Mouse (Mus musculus) lung, embryonic 15.5 days (tissue): Measurements from ENCODE around the gene Lnpep. TPM values are rescaled to one million over a fixed set of nuclear protein-coding genes. Genes with fewer than 3 reads are reported as not detected.
A peak's percentile ranks its signal among the peaks of the same experiment; 100 is the strongest.

ENCODE experiments used
- ATAC-seq: fragments of 200-750 bp; cut with Nextera tagmentation; 2 replicates; pipeline ENCODE4 v1.8.0; 2017; ENCODE audit warnings: moderate number of reproducible peaks, borderline replicate concordance; ENCODE audit not compliant: low FRiP score, low TSS enrichment; ENCODE audit errors: extremely low read depth
- H3K27ac ChIP-seq: fragments of 300-500 bp; sonication (generic); 2 replicates; pipeline ENCODE4 v1.5.1; 2015; ENCODE audit warnings: moderate library complexity, mild to moderate bottlenecking, inconsistent platforms
- H3K27me3 ChIP-seq: fragments of 300-500 bp; sonication (generic); 2 replicates; pipeline ENCODE4 v1.6.1; 2015; ENCODE audit warnings: inconsistent platforms
- H3K36me3 ChIP-seq: fragments of 300-500 bp; sonication (generic); 2 replicates; pipeline ENCODE4 v1.6.1; 2015; ENCODE audit warnings: inconsistent platforms
- H3K4me1 ChIP-seq: fragments of 300-500 bp; sonication (generic); 2 replicates; pipeline ENCODE4 v1.6.1; 2015; ENCODE audit warnings: inconsistent platforms
- H3K4me2 ChIP-seq: fragments of 300-500 bp; sonication (generic); 2 replicates; pipeline ENCODE4 v1.6.1; 2015; ENCODE audit warnings: inconsistent platforms, mild to moderate bottlenecking, moderate library complexity
- H3K4me3 ChIP-seq: fragments of 300-500 bp; sonication (generic); 2 replicates; pipeline ENCODE4 v1.5.1; 2015; ENCODE audit warnings: mild to moderate bottlenecking, inconsistent platforms
- H3K9ac ChIP-seq: fragments of 300-500 bp; sonication (generic); 2 replicates; pipeline ENCODE4 v1.6.1; 2015; ENCODE audit warnings: inconsistent platforms
- H3K9me3 ChIP-seq: fragments of 300-500 bp; sonication (generic); 2 replicates; pipeline ENCODE4 v1.6.1; 2016; ENCODE audit warnings: inconsistent platforms
- WGBS: fragments of 180-500 bp; shearing (Covaris S2); methylation state at CpG from one replicate; pipeline ENCODE4 v1.1.7; 2015; 5-methylcytosine and 5-hydroxymethylcytosine counted together
- polyA plus RNA-seq: library from polyadenylated mRNA; unstranded; fragments of >200 nt; fragmentation: Nextera tagmentation; extraction: Ambion mirVana; gene quantifications from 2 replicates; pipeline ENCODE4 v1.2.1, GENCODE M21; 2015

The Lnpep gene
- polyA plus RNA-seq, 1 experiment from 2014 or later, result 7.5 TPM

GRCm38 (mm10) chr17:17625887-17626679, 1.2 kb upstream of the Lnpep start:
- no peaks in the 10 kb centered on the region for H3K36me3 ChIP-seq
- peak overlapping the region; percentile 79 for H3K4me2 ChIP-seq
- no peaks in the 10 kb centered on the region for H3K27me3 ChIP-seq
- no peak for ATAC-seq
- H3K9me3 ChIP-seq, result no peaks in the 10 kb centered on the region
- peak overlapping the region; percentile 100 for H3K27ac ChIP-seq
- peak overlapping the region; percentile 89 for H3K4me3 ChIP-seq
- H3K4me1 ChIP-seq, result peaks cover 13% of the 10 kb centered on the region
- 39% methylated on average over 7 of the region's 7 CpGs for WGBS
- peak overlapping the region; percentile 94 for H3K9ac ChIP-seq

- H3K36me3 ChIP-seq, result no peaks in the 10 kb centered on the region
- WGBS, result under 1% methylated on average over 51 of the region's 51 CpGs
- peak overlapping the region; percentile 94 for H3K9ac ChIP-seq
- H3K4me2 ChIP-seq, result peak overlapping the region; percentile 79
- H3K4me1 ChIP-seq, result peaks cover 13% of the 10 kb centered on the region
- H3K9me3 ChIP-seq, result no peaks in the 10 kb centered on the region
- no peaks in the 10 kb centered on the region for H3K27me3 ChIP-seq
- ATAC-seq, result peak; percentile 98
- H3K27ac ChIP-seq, result peak overlapping the region; percentile 100
- H3K4me3 ChIP-seq, result peak overlapping the region; percentile 89
Measured at GRCm38 (mm10) chr17:17624421-17624956, 361 bp downstream of the Lnpep start.

DNA sequence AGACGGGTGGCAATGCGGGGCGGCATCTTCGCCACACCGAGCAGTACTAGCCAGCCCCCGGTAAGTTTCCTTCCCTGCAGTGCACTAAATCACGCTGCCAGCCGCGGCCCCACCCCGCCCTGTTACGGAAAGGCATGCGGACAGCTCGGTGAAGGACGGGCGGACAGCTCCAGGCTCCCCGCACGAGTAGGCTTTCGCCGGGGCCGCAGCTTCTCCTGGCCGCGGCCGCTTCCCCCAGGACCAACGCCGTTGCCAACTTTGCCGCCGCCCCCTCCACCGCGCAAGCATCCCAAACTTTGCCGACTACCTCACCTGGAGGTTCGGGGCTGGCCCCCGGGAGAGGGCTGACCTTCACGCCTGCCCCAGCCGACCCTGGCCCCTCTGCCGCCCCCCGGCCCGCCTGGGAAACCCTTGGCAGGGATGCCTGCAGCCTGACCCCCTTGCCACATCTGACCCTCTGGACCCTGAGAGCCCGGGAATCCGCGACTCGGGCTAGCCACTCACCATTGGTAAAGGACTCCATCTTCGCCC, 895 bp downstream of the Lnpep start:
- H3K4me2 ChIP-seq, result peak overlapping the region; percentile 79
- peak overlapping the region; percentile 89 for H3K4me3 ChIP-seq
- H3K9me3 ChIP-seq, result no peaks in the 10 kb centered on the region
- H3K27ac ChIP-seq, result peak overlapping the region; percentile 100
- H3K36me3 ChIP-seq, result no peaks in the 10 kb centered on the region
- peak; percentile 1 for ATAC-seq
- H3K9ac ChIP-seq, result peak overlapping the region; percentile 94
- H3K4me1 ChIP-seq, result peaks cover 13% of the 10 kb centered on the region
- under 1% methylated on average over 42 of the region's 42 CpGs for WGBS
- H3K27me3 ChIP-seq, result no peaks in the 10 kb centered on the region

GRCm38 (mm10) chr17:17623221-17623889, 1.5 kb downstream of the Lnpep start:
- no peak for ATAC-seq
- 4% methylated on average over 7 of the region's 7 CpGs for WGBS
- H3K9me3 ChIP-seq, result no peaks in the 10 kb centered on the region
- H3K4me3 ChIP-seq, result peak overlapping the region; percentile 89
- no peaks in the 10 kb centered on the region for H3K27me3 ChIP-seq
- H3K36me3 ChIP-seq, result no peaks in the 10 kb centered on the region
- H3K9ac ChIP-seq, result peak overlapping the region; percentile 94
- H3K27ac ChIP-seq, result peak overlapping the region; percentile 100
- H3K4me2 ChIP-seq, result peak overlapping the region; percentile 79
- peaks cover 13% of the 10 kb centered on the region for H3K4me1 ChIP-seq

DNA sequence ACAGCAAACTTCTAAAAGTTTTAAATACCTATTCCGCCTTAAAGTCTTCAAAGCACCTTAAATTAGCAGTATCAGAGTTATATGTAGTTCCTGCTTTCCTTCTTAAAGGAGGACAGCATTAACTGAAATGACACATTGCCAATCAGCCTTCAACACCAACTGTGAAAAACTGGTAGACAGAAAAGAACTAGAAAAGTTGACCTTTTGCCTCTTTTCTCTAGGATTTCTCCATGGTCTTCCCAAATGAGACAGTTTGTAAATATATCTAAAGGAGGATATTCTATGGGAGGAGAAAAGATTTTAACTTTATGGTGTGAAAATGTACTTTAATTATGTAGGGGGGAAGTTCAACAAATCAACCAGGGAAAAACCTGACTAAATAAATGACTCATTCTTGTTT, 2.3 kb downstream of the Lnpep start:
- WGBS, result 92% methylated on average over 1 of the region's 1 CpGs
- Histone ChIP-seq H3K36me3 (no peaks in the 10 kb centered on the region), H3K9ac (no peak overlapping the region), H3K4me3 (no peak overlapping the region), H3K27ac (no peak overlapping the region), H3K9me3 (no peaks in the 10 kb centered on the region), H3K4me2 (no peak overlapping the region), H3K4me1 (peaks cover 13% of the 10 kb centered on the region), H3K27me3 (no peaks in the 10 kb centered on the region)
- ATAC-seq, result no peak

- no peaks in the 10 kb centered on the region for H3K9me3 ChIP-seq
- H3K36me3 ChIP-seq, result no peaks in the 10 kb centered on the region
- no peaks in the 10 kb centered on the region for H3K27me3 ChIP-seq
- no peak overlapping the region for H3K4me3 ChIP-seq
- 69% methylated on average over 3 of the region's 3 CpGs for WGBS
- no peak for ATAC-seq
- H3K27ac ChIP-seq, result no peak overlapping the region
- no peak overlapping the region for H3K4me2 ChIP-seq
- H3K9ac ChIP-seq, result no peak overlapping the region
- H3K4me1 ChIP-seq, result peaks cover 13% of the 10 kb centered on the region
Measured at GRCm38 (mm10) chr17:17621586-17621985, 3.3 kb downstream of the Lnpep start.

DNA sequence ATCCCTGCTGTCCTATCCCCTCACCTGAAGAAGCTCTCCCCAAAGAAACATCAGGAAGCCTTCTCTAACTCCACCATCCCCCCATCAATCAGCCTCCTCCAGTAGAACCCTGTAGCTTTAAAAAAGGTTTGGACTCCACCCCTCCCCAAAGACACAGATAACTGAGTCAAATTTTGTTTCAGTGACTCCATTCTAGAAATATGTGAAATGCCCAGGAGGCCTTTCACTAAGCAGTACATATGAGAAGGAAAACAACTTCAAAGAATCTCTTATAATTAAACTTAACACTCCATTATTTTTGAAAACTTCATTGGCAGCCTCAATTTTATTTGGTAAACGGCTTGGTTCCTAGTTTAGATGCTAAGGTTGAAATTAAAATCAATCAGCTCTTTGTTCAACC, 6.4 kb downstream of the Lnpep start:
- H3K4me3 ChIP-seq, result no peak overlapping the region
- no peaks in the 10 kb centered on the region for H3K27me3 ChIP-seq
- H3K9ac ChIP-seq, result no peak overlapping the region
- no peaks in the 10 kb centered on the region for H3K36me3 ChIP-seq
- H3K9me3 ChIP-seq, result no peaks in the 10 kb centered on the region
- WGBS, result 77% methylated on average over 1 of the region's 1 CpGs
- H3K4me2 ChIP-seq, result no peak overlapping the region
- peaks cover 7% of the 10 kb centered on the region for H3K4me1 ChIP-seq
- ATAC-seq, result no peak
- H3K27ac ChIP-seq, result no peak overlapping the region

DNA sequence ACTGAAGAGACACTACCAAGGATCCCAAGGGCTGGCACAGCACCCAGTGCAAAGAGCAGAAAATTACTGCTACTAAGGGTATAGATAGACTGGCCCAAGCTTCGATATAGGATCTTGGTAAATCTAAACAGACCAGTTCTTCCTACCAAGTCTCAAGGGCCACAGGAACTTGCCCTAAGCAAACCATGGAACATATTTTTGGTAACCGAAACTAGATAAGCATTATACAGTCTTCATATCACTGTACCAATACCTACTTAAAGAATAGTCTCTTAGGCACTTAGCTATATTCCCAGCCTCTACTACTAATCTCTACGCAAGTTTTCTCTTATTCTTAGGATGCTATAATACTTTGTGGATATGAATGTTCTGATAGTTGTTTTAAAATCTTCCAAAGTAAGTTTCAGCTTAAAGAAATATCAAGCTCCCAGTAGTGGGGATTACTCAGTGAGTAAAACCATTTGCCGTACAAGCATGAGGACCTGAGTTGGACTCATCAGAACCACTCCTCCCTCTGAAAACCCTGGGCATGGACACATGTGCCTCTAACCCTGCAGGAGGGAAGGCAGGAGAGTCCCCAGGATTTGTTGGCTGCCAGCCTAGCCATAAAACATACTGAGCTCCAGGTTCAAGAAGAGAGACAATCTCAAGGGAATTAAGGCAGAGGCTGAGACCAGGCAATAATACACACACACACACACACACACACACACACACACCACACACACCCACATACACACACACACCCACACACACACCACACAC, 7.2 kb downstream of the Lnpep start:
- no peak overlapping the region for H3K9ac ChIP-seq
- H3K9me3 ChIP-seq, result no peaks in the 10 kb centered on the region
- H3K27ac ChIP-seq, result no peak overlapping the region
- H3K4me2 ChIP-seq, result no peak overlapping the region
- 0 out of 2 replicates have a peak, but pooled peaks cover 3% of the 10 kb centered on the region for H3K4me1 ChIP-seq
- no peaks in the 10 kb centered on the region for H3K27me3 ChIP-seq
- H3K4me3 ChIP-seq, result no peak overlapping the region
- no peak for ATAC-seq
- 80% methylated on average over 4 of the region's 4 CpGs for WGBS
- H3K36me3 ChIP-seq, result no peaks in the 10 kb centered on the region

GRCm38 (mm10) chr17:17612336-17612735, 12.5 kb downstream of the Lnpep start:
- Histone ChIP-seq H3K27me3 (no peaks in the 10 kb centered on the region), H3K9me3 (no peaks in the 10 kb centered on the region), H3K4me1 (no peaks in the 10 kb centered on the region), H3K27ac (no peak overlapping the region), H3K4me3 (no peak overlapping the region), H3K9ac (no peak overlapping the region), H3K4me2 (no peak overlapping the region), H3K36me3 (no peaks in the 10 kb centered on the region)
- WGBS, result 81% methylated on average over 2 of the region's 2 CpGs
- ATAC-seq, result no peak

GRCm38 (mm10) chr17:17609523-17609922, 15.3 kb downstream of the Lnpep start:
- ATAC-seq, result no peak
- Histone ChIP-seq H3K27ac (no peak overlapping the region), H3K9me3 (no peaks in the 10 kb centered on the region), H3K4me1 (no peaks in the 10 kb centered on the region), H3K4me3 (no peak overlapping the region), H3K4me2 (no peak overlapping the region), H3K27me3 (no peaks in the 10 kb centered on the region), H3K9ac (no peak overlapping the region), H3K36me3 (no peaks in the 10 kb centered on the region)
- 84% methylated on average over 3 of the region's 3 CpGs for WGBS

- Histone ChIP-seq H3K4me2 (no peak overlapping the region), H3K9ac (no peak overlapping the region), H3K9me3 (no peaks in the 10 kb centered on the region), H3K27ac (no peak overlapping the region), H3K36me3 (no peaks in the 10 kb centered on the region), H3K4me1 (no peaks in the 10 kb centered on the region), H3K27me3 (no peaks in the 10 kb centered on the region), H3K4me3 (no peak overlapping the region)
- WGBS, result 85% methylated on average over 5 of the region's 5 CpGs
- ATAC-seq, result no peak
Measured at GRCm38 (mm10) chr17:17608416-17608988, 16.3 kb downstream of the Lnpep start.
